Mouse (Mus musculus): ENCODE measurements at regions not wholly inside any gene's neighbourhood (a gene's known extent, or its start where the extent isn't known, plus 50 kb on each side); places are given as distances from the start of the nearest gene placed in this dataset.

GRCm38 (mm10) chr14:97446793-97447192 lies 722.8 kb downstream of the Dach1 start:
- no peaks in the 10 kb centered on the region for H3K9me3 ChIP-seq (replicated peaks)
- whole genome bisulfite sequencing: 98% methylated on average over 1 of the region's 1 CpGs
- no peaks in the 10 kb centered on the region for H3K36me3 ChIP-seq
- H3K27ac ChIP-seq (replicated peaks): no peak overlapping the region
- no peaks in the 10 kb centered on the region for H3K4me1 ChIP-seq
- no peak overlapping the region for H3K9ac ChIP-seq
- ATAC-seq (ENCODE audit: insufficient number of reproducible peaks, low FRiP score, low TSS enrichment, low read depth): no peak
- H3K4me3 ChIP-seq (replicated peaks): no peak overlapping the region
- no peaks in the 10 kb centered on the region for H3K27me3 ChIP-seq
- H3K4me2 ChIP-seq (replicated peaks): no peak overlapping the region

GRCm38 (mm10) chr14:97440326-97440725 lies 729.2 kb downstream of the Dach1 start:
- Histone ChIP-seq H3K9ac (no peak overlapping the region), H3K27ac (replicated peaks) (no peak overlapping the region), H3K4me1 (no peaks in the 10 kb centered on the region), H3K4me2 (replicated peaks) (no peak overlapping the region), H3K9me3 (replicated peaks) (no peaks in the 10 kb centered on the region), H3K27me3 (no peaks in the 10 kb centered on the region), H3K36me3 (no peaks in the 10 kb centered on the region), H3K4me3 (replicated peaks) (no peak overlapping the region)
- 41% methylated on average over 6 of the region's 6 CpGs for WGBS
- no peak for ATAC-seq (ENCODE audit: insufficient number of reproducible peaks, low FRiP score, low TSS enrichment, low read depth)

- no peak for ATAC-seq (ENCODE audit: insufficient number of reproducible peaks, low FRiP score, low TSS enrichment, low read depth)
- no peaks in the 10 kb centered on the region for H3K36me3 ChIP-seq
- H3K4me2 ChIP-seq (replicated peaks): no peak overlapping the region
- 58% methylated on average over 4 of the region's 4 CpGs for WGBS
- no peaks in the 10 kb centered on the region for H3K4me1 ChIP-seq
- no peaks in the 10 kb centered on the region for H3K27me3 ChIP-seq
- no peak overlapping the region for H3K27ac ChIP-seq (replicated peaks)
- no peaks in the 10 kb centered on the region for H3K9me3 ChIP-seq (replicated peaks)
- no peak overlapping the region for H3K9ac ChIP-seq
- H3K4me3 ChIP-seq (replicated peaks): no peak overlapping the region
Observed at GRCm38 (mm10) chr14:97435453-97436233, 733.9 kb downstream of the Dach1 start.

GRCm38 (mm10) chr14:97431221-97431620 lies 738.3 kb downstream of the Dach1 start:
- Histone ChIP-seq H3K4me1 (no peaks in the 10 kb centered on the region), H3K4me3 (replicated peaks) (no peak overlapping the region), H3K27ac (replicated peaks) (no peak overlapping the region), H3K4me2 (replicated peaks) (no peak overlapping the region), H3K9me3 (replicated peaks) (no peaks in the 10 kb centered on the region), H3K36me3 (no peaks in the 10 kb centered on the region), H3K9ac (no peak overlapping the region), H3K27me3 (no peaks in the 10 kb centered on the region)
- WGBS: 86% methylated on average over 3 of the region's 3 CpGs
- ATAC-seq (ENCODE audit: insufficient number of reproducible peaks, low FRiP score, low TSS enrichment, low read depth): no peak

- no peaks in the 10 kb centered on the region for H3K36me3 ChIP-seq
- H3K4me1 ChIP-seq: no peaks in the 10 kb centered on the region
- no peak overlapping the region for H3K9ac ChIP-seq
- no peaks in the 10 kb centered on the region for H3K9me3 ChIP-seq (replicated peaks)
- no peak for ATAC-seq (ENCODE audit: insufficient number of reproducible peaks, low FRiP score, low TSS enrichment, low read depth)
- H3K4me2 ChIP-seq (replicated peaks): no peak overlapping the region
- no peak overlapping the region for H3K27ac ChIP-seq (replicated peaks)
- no peak overlapping the region for H3K4me3 ChIP-seq (replicated peaks)
- no peaks in the 10 kb centered on the region for H3K27me3 ChIP-seq
- 62% methylated on average over 3 of the region's 3 CpGs for WGBS
Observed at GRCm38 (mm10) chr14:97403176-97403795, 766.3 kb downstream of the Dach1 start.

GRCm38 (mm10) chr14:97396385-97396784 lies 773.2 kb downstream of the Dach1 start:
- no peak overlapping the region for H3K4me3 ChIP-seq (replicated peaks)
- H3K4me2 ChIP-seq (replicated peaks): no peak overlapping the region
- H3K36me3 ChIP-seq: no peaks in the 10 kb centered on the region
- ATAC-seq (ENCODE audit: insufficient number of reproducible peaks, low FRiP score, low TSS enrichment, low read depth): no peak
- 61% methylated on average over 7 of the region's 7 CpGs for WGBS
- no peaks in the 10 kb centered on the region for H3K4me1 ChIP-seq
- H3K27me3 ChIP-seq: no peaks in the 10 kb centered on the region
- H3K9ac ChIP-seq: no peak overlapping the region
- H3K9me3 ChIP-seq (replicated peaks): no peaks in the 10 kb centered on the region
- H3K27ac ChIP-seq (replicated peaks): no peak overlapping the region

DNA sequence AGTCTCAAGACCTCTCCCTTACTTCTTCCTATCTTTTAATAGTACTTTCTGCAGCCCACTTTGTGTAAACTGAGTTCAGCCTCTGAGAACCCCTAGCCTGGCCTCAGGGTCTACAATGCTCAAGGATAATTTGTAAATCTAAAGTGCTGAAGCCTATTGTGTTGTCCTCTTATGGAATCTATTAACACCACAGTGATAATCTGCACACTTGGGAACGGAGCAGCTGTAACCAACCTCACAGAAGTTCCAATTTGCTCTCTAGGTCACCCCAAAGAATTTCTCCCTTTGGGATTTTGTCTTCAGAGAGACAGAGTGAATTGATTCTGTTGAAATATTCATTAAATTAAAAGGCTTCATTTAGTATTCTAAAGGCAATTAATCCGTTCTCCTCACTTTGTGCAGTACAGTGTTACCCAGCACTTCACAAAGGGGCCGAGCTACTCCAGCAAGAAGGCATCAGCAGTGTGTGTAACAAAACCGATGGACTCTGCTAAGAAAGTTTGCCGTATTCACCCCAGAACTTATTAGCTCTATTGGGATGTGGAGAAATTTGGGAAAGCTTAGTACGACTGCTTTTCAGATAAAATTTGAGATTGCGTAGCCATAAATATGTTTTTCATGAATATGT lies 773.7 kb downstream of the Dach1 start:
- Histone ChIP-seq H3K4me1 (no peaks in the 10 kb centered on the region), H3K9me3 (replicated peaks) (no peaks in the 10 kb centered on the region), H3K4me2 (replicated peaks) (no peak overlapping the region), H3K36me3 (no peaks in the 10 kb centered on the region), H3K27me3 (no peaks in the 10 kb centered on the region), H3K4me3 (replicated peaks) (no peak overlapping the region), H3K9ac (no peak overlapping the region), H3K27ac (replicated peaks) (no peak overlapping the region)
- no peak for ATAC-seq (ENCODE audit: insufficient number of reproducible peaks, low FRiP score, low TSS enrichment, low read depth)
- WGBS: 81% methylated on average over 7 of the region's 7 CpGs

- Histone ChIP-seq H3K27ac (replicated peaks) (no peak overlapping the region), H3K4me2 (replicated peaks) (no peak overlapping the region), H3K9ac (no peak overlapping the region), H3K4me3 (replicated peaks) (no peak overlapping the region), H3K36me3 (no peaks in the 10 kb centered on the region), H3K9me3 (replicated peaks) (no peaks in the 10 kb centered on the region), H3K27me3 (no peaks in the 10 kb centered on the region), H3K4me1 (no peaks in the 10 kb centered on the region)
- no peak for ATAC-seq (ENCODE audit: insufficient number of reproducible peaks, low FRiP score, low TSS enrichment, low read depth)
- 50% methylated on average over 2 of the region's 2 CpGs for WGBS
Observed at GRCm38 (mm10) chr14:97389005-97389404, 780.6 kb downstream of the Dach1 start.

- Histone ChIP-seq H3K9me3 (replicated peaks) (no peaks in the 10 kb centered on the region), H3K4me2 (replicated peaks) (no peak overlapping the region), H3K27ac (replicated peaks) (no peak overlapping the region), H3K9ac (no peak overlapping the region), H3K27me3 (no peaks in the 10 kb centered on the region), H3K4me3 (replicated peaks) (no peak overlapping the region), H3K36me3 (no peaks in the 10 kb centered on the region), H3K4me1 (no peaks in the 10 kb centered on the region)
- ATAC-seq (ENCODE audit: insufficient number of reproducible peaks, low FRiP score, low TSS enrichment, low read depth): no peak
- WGBS: 71% methylated on average over 3 of the region's 3 CpGs
Observed at GRCm38 (mm10) chr14:97380131-97380530, 789.4 kb downstream of the Dach1 start.

- no peaks in the 10 kb centered on the region for H3K36me3 ChIP-seq
- no peaks in the 10 kb centered on the region for H3K9me3 ChIP-seq (replicated peaks)
- 79% methylated on average over 7 of the region's 7 CpGs for WGBS
- no peak overlapping the region for H3K9ac ChIP-seq
- no peak for ATAC-seq (ENCODE audit: insufficient number of reproducible peaks, low FRiP score, low TSS enrichment, low read depth)
- no peak overlapping the region for H3K4me2 ChIP-seq (replicated peaks)
- H3K27ac ChIP-seq (replicated peaks): no peak overlapping the region
- no peak overlapping the region for H3K4me3 ChIP-seq (replicated peaks)
- no peaks in the 10 kb centered on the region for H3K27me3 ChIP-seq
- no peaks in the 10 kb centered on the region for H3K4me1 ChIP-seq
Observed at GRCm38 (mm10) chr14:97356915-97357314, 812.6 kb downstream of the Dach1 start.

DNA sequence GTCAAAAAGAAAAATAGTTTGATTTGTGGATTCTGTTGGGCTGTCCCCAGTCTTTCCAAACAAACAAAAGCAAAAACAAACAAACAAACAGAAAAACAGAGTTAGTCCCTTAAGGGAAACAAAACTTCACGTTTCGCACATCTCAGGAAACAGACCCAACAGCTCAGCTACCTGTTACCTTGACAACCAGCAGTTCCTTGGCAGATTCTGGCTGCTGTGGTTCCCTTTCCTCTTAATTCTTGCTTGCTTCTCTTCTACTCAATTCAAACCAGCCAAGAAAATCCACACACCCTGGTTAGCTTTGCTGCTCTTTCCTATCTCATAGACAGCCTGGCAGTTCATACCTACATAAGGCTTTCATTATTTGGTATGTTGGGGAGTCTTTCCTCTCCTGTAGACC lies 821.6 kb downstream of the Dach1 start:
- Histone ChIP-seq H3K4me2 (replicated peaks) (no peak overlapping the region), H3K4me1 (no peaks in the 10 kb centered on the region), H3K36me3 (no peaks in the 10 kb centered on the region), H3K9ac (no peak overlapping the region), H3K4me3 (replicated peaks) (no peak overlapping the region), H3K27ac (replicated peaks) (no peak overlapping the region), H3K27me3 (no peaks in the 10 kb centered on the region), H3K9me3 (replicated peaks) (no peaks in the 10 kb centered on the region)
- no peak for ATAC-seq (ENCODE audit: insufficient number of reproducible peaks, low FRiP score, low TSS enrichment, low read depth)
- 75% methylated on average over 2 of the region's 2 CpGs for WGBS

All from embryonic facial prominence, embryonic 15.5 days (tissue).